Mouse (Mus musculus) monocyte, adult 2 months (primary cell): ENCODE results near the gene Ino80e.
"Not testable (repeated sequence)": the region's sequence is repeated elsewhere in the genome, so short reads cannot be mapped to it uniquely, and the experiment has no call there.

Source experiments
- DNase-seq, 2 experiments: peaks; one replicate each; pipeline ENCODE4 v3.0.0; 2022; ENCODE audit warnings: low spot score in 2 of 2, low read depth in 1 of 2

Gene Ino80e

DNA sequence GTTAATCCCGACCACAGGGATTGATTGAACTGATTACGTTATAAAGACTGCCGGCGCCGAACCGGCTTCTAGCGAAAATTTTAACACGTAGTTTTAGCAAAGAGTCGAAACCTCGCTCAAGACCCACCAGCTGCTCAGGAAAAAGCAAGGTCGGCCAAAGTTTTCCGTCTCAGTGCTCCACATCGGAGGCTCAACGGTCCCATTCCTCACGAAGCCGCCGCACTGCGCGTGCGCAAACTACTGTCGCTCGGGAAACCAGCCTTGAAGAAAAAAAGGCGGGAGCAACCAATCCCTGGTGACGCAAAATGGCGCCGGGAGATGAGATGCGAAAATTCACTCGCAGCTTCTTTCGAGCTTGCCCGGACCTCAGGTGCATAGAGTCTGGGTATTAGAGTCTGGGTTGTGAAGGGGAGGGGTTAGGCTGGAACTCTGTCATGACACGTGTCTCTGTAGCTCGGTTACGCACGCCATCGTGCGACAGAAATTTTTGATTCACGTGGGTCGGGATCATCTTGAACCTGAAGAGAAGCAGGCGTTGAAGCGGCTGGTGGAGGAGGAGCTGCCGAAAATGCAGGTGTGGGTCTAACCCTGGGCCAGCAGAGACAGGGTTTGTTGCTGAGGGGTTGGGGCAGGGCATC, at the start of gene Ino80e:
Ino80e (minus strand) TSS at position 231 of the 638 bp plus-strand sequence.
- DNase-seq: peak; percentile 74 to 83

DNA sequence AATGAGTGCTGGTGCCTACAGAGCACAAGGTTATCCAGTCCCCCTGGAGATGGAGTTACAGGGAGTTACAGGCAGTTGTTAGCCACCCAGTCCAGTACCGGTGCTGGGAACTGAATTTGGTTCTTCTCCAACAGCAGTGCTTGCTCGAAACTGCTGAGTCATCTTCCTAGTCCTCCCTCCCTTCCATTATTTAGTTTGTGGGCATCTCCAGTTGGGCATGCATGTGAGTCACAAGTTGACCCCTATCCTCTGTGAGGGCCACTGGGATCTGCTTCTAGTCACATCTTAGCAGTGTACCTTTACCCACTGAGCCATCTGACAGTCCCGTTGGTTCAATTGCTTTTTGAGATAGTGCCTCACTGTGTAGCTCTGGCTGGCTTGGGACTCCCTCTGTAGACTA, 43.4 kb upstream of the Ino80e start:
- DNase-seq: no peak

DNA sequence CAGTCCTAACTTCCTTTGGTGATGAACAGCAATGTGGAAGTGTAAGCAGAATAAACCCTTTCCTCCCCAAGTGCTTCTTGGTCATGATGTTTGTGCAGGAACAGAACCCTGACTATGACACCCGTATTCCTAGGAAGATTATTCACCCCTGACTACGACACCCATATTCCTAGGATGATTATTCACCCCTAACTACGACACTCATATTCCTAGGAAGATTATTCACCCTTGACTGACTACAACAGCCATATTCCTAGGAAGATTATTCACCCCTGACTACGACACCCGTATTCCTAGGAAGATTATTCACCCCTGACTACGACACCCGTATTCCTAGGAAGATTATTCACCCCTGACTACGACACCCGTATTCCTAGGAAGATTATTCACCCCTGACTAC, 37.6 kb upstream of the Ino80e start:
- not testable (repeated sequence) for DNase-seq

DNA sequence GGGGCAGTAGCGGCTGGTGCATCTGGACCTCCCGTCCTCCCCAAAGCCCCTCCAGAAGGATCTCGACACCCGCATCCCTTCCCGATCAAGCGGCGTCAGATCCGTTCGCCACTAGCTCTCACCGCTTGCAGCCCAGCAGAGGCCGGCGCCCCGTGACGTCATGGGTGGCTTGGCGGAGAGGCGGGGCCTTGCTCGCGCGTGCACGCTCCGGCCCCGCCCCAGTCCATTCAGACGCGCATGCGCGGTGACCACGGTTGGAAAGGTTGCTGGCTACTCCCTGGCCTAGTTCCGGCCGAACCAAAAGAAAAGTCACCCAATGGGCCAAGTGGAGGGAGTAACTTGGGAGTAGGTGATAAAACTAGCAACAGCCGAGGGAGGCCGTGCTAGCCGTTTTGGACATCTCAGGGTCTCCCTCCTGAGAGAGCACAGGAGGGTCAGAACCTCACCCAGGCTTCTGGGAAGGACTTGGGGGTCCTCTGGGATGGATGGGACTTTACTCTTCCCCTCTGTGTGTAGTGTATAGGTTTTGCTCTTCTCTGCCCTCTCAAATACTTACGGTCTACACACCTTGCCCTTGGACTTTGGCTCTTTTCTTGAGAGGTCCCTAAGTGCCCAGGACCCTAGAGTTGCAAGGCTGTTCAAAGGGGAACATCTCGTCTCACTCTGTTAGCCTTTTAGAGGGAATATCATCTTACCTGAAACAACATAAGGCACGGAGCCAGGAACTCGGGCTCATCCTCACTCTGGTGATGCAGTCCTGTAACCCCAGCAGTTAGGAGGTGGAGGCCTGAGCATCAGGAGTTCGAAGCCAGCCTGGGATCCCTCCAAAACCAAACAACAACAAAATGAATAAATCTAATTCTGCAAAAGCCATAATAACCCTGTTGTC, 36.2 kb upstream of the Ino80e start:
- DNase-seq: peak; percentile 77 to 89

DNA sequence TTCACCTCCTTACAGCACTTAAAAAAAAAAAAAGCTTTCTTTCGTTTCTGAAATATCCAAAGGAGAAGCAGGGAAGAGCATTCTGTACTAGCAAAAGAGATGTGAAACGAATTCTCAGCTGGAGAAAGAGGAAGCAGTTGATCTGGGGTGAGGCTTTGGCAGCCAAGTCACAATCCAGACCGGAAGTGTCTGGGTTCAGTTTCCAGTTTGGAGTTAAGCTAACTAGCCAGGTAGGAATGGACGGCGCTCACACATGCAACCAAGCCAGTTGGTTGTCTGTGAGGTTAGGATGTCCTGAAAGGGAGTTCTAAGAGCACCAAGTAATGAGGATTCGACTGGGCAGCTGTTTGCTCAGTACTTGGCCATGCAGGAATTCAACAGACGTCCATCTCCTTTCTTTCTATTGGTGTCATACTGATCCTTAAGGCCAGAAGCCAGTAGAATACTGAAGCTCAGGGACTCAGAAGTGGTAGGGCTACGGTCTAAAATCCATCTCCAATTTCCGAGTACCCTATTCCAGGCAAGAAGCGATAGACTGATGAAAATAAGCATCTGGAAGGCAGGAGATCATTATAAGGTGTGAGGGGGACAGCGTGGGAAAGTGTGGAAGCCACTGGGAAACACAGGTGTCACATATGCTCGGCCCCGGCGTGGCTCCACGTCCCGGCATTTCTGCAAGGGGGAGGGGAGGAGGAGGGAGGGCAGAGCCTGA, 35.4 kb upstream of the Ino80e start:
- peak; percentile 43 to 56 for DNase-seq

DNA sequence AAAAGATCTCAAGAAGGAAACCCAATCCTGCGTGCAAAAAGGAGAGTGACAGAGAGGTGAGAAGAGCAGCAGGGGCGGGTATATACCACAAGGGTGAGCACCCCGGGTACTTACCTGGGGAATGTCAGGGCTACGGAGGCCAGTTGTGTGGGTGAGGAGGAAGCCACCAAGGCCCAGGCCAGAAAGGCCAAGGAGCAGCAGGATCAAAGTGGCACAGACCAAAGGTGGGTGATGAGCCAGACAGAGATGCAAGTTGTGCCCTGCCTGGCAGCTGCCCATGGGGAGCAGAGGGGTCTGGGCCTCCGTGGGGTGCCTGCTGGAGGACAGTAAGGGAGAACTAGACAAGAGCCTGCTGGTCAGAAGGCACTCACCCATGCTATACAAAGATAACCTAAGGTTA, 34.7 kb upstream of the Ino80e start:
- DNase-seq: no peak

DNA sequence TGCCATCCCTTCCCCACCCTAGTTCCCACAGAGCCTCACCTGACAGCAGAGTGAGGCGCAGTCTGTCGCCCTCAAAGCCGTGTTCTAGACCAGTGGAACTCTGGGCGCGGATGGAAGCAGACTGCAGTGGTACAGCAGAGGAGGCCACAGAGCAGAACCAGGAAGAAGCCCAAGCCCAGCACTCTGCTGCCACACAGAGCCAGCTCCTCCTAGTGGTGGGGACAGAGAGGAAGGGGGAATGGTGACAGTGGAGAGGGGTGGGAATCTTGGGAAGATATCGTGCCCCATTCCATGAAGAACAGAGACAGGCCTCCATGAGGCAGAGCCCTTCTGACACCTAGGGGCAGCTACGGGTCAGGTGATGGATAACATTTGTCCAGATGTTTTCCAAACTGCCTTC, 26.7 kb upstream of the Ino80e start:
- DNase-seq: no peak

DNA sequence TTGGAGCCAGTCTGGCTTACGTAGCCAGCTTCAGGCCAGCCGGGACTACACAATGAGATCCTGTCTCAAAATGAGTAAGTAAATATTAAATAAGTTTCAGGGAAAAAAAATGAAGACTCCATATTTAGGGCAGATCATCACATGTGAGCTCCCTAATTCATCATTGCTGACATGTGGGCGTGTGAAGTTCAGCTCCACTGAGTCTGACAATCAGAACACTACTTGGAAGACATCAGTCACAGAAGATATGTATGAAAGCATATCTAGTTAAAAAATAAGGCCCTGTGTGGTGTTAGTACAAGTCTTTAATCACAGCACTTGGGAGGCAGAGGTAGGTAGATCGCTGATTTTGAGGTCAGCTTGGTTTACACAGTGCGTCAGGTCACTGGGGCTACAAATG, 25.1 kb upstream of the Ino80e start:
- DNase-seq: no peak

DNA sequence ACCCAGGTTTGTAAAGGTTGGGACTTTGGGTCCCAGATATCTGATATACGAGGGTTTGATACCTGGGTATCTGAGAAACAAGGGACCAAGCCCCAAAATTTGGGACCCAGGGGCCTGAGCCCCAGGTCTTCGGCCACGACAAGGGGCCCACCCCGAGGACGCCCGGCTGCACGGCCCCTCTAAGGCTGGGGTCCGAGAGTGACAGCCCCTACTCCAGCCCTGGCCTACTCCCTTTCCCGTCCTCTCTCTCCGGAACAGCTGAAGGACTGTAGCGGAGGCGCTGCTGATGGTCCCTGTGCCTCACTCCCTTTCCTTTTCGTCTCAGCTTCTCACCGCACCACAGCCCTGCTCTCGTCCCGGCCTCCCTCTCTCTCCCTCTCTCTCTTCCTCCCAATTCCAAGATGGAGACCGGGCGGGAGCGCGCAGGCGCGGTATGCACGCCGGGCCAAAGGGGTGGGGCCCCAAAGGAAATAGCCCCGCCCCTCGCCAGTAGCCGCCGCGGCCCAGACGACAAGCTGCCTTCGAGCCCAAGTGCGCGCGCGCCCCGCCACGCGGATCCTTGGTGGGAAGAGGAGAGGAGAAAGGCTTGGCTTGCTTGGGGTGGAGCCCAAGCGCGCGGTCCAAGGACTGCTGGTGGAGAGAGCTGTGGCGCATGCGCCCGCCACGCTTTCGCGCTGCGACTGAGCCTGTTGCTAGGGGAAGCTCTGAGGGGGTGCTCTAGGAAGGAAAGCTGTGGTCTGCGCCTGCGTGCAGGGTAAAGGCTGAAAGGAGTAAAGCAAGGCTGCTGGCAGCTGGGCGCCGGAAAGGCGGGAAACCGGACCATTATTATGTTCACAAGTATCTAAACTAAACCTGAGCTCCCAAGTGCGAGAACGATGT, 22.3 kb upstream of the Ino80e start, which contains the start of gene Taok2:
Taok2 (minus strand) TSS at position 418 of the 879 bp plus-strand sequence.
- peak; percentile 95 to 97 for DNase-seq

DNA sequence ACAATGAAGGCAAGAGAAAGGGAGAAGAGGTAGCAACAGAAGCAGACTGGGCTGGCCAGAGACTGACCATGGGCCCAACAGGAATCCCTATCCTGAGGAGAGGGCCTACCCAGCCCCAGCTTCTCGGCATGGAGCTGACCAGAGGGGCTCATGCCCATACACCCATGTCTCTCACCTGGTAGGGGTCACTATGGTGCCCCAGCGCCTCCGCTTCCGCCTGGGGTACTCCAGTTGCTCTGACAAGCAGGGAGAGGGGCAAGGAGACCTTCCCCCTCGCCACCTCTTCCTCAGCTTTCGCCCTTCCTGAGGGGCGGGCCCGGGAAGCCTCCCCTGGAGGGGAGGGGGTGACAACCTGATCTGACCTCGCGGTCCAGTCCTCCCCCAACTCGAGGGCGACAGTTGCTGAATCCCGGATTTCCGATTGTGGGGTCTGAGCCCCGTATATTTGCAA, 21.6 kb upstream of the Ino80e start:
- DNase-seq: no peak

DNA sequence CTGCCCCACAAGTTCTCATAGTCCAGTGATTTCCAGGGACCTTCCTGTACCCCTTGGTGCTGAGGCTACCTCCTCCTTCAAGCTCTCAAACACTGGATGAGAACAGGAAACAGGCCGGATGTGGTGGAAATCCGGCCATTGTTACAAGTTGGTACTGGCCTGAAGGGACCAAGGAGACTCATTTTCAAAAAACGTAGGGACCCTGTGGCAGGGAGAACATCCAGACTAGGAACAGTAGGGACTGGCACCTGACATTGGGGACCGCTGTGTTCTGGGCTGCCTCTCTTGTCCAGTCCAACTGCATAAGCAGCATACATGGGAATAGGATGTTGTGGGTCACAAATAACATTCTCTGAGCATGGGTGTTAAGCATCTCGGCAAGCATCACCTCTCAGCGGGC, 18.9 kb upstream of the Ino80e start:
- DNase-seq: no peak

DNA sequence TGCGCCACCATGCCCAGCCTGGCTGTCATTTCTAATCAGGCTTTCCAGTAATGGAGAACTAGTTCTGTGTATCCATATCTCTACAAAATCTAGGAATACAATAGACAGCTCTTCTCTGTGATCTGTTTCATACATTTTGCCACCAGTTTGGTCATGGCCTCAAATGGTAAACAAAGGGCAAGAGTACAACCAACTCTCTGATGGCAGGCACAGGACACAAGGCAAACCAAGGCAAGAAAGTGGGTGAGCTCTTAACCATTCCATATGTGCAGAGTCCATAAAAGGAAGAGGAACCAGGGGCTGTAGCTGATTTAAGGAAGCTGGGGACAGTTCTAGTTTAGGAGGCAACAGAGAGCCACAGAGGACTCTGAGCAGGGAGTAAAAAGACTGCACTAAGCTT, 15.1 kb upstream of the Ino80e start:
- no peak for DNase-seq

DNA sequence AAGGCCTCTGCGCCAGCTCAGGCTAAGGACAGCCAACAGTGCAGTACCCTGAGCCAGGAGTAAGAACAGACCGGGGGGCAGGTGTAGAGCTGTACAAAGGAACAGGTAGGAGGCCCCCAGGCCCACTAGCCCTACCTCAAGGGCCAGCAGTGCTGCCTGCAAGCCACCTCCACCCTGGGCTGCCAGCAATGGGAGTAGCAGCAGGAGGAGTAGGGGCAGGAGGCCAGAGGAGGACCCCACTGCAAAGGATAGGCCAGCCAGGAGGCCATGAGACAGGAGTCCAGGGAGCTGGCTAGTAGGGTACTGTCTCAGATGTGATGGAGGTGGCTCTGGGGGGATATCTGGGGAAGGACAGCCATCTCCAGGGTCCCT, 8.3 kb upstream of the Ino80e start:
- DNase-seq: no peak

DNA sequence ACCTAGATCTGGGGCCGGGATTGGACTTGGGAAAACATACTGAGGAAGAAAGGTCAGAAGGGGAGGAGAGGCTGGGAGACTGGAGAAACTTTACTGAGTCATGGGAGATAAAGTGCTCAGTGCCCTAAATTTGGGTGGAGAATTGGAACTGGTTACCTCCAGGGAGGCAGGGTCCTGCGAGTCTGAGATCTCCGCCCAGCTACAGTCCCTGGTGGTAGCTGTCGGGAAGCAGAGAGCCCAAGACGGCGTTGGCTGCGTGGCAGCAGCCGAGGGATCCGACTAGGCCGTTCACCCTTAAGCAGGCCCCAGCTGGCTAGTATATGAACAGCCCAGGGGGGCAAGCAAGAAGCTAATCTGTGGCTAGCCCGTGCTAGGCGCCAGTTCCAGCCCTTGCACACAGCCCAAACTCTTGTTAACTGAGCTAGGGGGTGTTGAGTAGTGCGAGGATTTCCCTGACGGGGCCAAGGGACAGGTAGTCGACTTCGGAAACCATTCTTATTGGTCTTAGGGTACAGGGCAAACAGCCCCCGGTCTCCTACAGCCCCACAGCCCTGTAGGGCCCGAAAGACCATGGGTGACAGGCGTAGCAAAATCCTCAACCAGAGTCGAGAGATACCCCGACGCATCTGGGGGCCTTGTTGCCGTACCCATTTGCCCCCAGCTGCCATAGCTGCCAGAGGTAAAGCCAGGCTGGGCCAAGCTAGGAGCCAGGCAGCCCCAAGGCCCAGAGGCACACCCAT, 7.8 kb upstream of the Ino80e start:
- DNase-seq: no peak

DNA sequence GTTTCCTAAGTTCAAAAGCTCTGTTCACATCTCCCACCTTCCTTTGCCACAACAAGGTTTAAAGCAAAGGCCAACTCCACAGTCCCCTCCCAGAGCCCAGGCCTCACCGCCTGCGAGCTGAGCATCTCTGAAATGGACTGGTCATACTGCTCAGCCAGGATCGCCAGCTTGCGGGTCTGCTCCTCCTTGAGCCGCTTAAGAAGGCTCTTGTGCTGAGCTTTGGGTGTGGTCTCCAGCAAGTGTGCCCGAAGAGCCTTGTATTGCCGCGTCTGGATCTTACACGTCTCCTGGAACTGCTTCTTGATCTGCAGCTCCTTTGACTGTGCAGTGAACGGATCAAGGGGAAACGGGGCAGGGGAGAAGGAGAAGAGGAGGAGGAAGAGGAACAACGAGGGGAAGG, 5.8 kb upstream of the Ino80e start:
- no peak for DNase-seq

DNA sequence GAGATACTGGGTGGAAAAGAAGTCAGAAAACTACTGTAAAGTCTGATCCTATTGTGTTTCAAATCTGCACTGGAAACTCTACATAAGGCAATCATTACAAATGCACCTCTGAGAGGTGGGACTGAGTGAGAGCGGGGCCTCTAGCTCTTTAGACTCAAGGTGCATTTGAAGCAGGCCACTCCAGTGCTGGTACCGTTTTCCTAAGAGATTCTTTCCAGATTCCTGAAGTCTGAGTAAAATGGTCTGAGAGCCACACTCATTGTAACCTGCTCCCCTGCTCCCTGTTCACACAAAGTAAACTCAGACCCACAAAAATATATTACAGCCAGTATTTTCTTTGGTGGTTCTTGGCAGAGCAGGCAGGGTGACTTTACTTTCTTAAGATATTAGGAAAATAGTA, 5.4 kb upstream of the Ino80e start:
- DNase-seq: no peak

DNA sequence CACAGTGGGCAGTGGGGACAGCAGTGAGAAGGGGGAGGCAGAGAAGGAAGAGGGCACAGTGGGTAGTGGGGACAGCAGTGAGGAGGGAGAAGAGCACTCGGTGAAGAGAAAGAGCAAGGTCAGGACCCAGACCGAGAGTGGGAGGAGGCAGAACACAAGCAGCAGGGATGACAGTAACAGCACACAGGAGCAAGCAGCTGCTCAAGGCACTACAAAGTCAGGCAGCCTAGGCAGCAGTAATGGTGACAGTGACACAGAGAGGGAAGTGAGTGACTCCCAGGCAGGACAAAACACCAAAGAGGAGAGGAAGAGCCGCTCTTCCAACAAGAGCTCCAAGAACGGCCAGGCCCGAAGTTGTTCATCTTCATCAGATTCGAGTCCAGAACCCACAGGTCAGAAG, 1.6 kb upstream of the Ino80e start:
- no peak for DNase-seq

DNA sequence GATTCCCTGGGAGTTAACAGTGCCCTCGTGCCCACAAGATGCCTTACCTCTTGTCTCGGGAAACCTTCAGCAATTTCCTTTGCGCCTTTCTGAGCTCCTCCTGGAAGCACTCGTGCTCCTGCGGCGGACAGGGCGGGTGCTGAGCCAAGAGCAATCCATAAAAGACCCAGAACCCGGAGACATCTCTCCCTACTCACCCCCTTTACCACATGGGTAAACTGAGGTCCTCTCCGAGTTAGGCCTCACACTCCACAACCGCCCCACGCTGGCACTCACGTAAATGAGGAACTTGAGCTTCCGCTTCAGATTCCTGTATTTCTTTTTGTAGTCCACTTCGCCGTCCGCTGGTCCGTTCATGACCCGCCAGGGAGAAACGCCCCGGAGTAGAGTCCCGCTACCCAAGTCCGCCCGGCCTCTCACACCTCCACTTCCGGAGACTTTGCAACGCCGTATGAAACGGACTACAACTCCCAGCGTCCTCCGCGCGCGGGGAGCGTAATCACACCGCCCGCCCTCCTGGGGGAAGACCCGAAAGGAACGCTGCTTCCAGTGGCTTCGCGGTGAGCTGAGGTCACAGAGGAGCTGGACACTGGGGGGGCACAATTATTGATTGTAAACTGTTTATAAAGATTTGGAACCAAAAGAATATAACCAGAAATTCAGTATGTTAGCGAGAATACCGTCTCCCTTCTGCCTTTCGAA, 597 bp downstream of the Ino80e start, which contains the start of gene Hirip3:
Hirip3 (plus strand) TSS at position 544 of the 702 bp plus-strand sequence.
- DNase-seq: peak; percentile 86 to 89

DNA sequence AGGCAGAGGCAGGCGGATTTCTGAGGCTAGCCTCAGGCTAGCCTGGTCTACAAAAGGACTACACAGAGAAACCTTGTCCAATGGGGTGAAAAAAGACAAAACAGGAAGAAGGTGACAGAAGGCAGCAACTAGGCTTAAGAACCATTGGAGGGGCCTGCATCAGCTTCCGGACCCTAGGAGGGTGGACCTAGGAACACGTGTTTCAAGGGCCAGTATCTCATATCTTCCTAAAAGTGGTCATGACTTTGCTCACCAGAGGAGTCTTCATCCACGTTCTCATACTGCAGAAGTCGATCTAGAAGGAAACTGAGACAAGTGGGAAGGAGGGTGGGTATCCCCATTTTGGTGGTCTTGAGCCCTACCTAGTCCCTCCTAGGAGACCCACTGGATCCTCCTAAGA, 1.2 kb downstream of the Ino80e start:
- DNase-seq: no peak
